In genomic region chr4:3067666-3068065, GRCm38 (mm10) we compare ENCODE assay signal across 8 mouse cellular contexts.
DNase-seq lines count a peak whose midpoint lies in the region; ATAC-seq and TF ChIP-seq lines count a peak whose summit lies in the region.

No protein-coding gene starts in this region.

- TF ChIP-seq CTCF in stomach, postnatal 0 days (IDR thresholded peaks at IDR 0.05; ENCODE audit: low read depth): no peak

- peaks cover 2% of the 10 kb centered on the region; the same call in 1 of the 2 replicates for H3K36me3 ChIP-seq in hindbrain, embryonic 16.5 days (ENCODE audit: control insufficient read depth, insufficient read depth, low read length)
- no peaks in the 10 kb centered on the region for H3K36me3 ChIP-seq in stomach, postnatal 0 days (ENCODE audit: control insufficient read depth, insufficient read depth, low read length)

- no peaks in the 10 kb centered on the region for H3K27me3 ChIP-seq in hindbrain, embryonic 16.5 days (replicated peaks; ENCODE audit: control insufficient read depth, insufficient read depth, low read length)
- H3K27me3 ChIP-seq in stomach, postnatal 0 days (ENCODE audit: control insufficient read depth, insufficient read depth, low read length): no peaks in the 10 kb centered on the region

- H3K27ac ChIP-seq in hindbrain, embryonic 16.5 days (ENCODE audit: low read depth, low read length): no peak overlapping the region
- no peak overlapping the region for H3K27ac ChIP-seq in stomach, postnatal 0 days (replicated peaks)

- peaks cover 77% of the 10 kb centered on the region for H3K9me3 ChIP-seq in hindbrain, embryonic 16.5 days (ENCODE audit: control insufficient read depth, low read length)
- peaks cover 39% of the 10 kb centered on the region for H3K9me3 ChIP-seq in stomach, postnatal 0 days (ENCODE audit: control insufficient read depth, low read length)

- H3K4me3 ChIP-seq in hindbrain, embryonic 16.5 days (ENCODE audit: low read length): no peak overlapping the region
- no peak overlapping the region for H3K4me3 ChIP-seq in stomach, postnatal 0 days (ENCODE audit: low read depth, low read length)

- TF ChIP-seq EP300 in stomach, postnatal 0 days (optimal IDR thresholded peaks at IDR 0.05): no peak

- 32% methylated on average over 2 of the region's 2 CpGs for WGBS in hindbrain, embryonic 16.5 days
- WGBS in stomach, postnatal 0 days: 34% methylated on average over 2 of the region's 2 CpGs

- peak; percentile 70 for ATAC-seq in hindbrain, embryonic 16.5 days
- peak; percentile 52 for ATAC-seq in stomach, postnatal 0 days (ENCODE audit: low FRiP score, low TSS enrichment)

- no peak overlapping the region for H3K4me2 ChIP-seq in hindbrain, embryonic 16.5 days (ENCODE audit: low read length)
- no peak overlapping the region for H3K4me2 ChIP-seq in stomach, postnatal 0 days (replicated peaks; ENCODE audit: low read depth)

- H3K4me1 ChIP-seq in hindbrain, embryonic 16.5 days (ENCODE audit: control insufficient read depth, insufficient read depth, low read depth, low read length): no peaks in the 10 kb centered on the region
- H3K4me1 ChIP-seq in stomach, postnatal 0 days (replicated peaks; ENCODE audit: control insufficient read depth, insufficient read depth): no peaks in the 10 kb centered on the region

- no peak overlapping the region for H3K9ac ChIP-seq in hindbrain, embryonic 16.5 days (ENCODE audit: low read depth, low read length)
- no peak overlapping the region for H3K9ac ChIP-seq in stomach, postnatal 0 days (ENCODE audit: low read length)

- peak; percentile 8 for DNase-seq in ovary, postnatal 36 days (ENCODE audit: low spot score)
- DNase-seq in ovary, postnatal 10 days (ENCODE audit: low spot score): no peak
- DNase-seq in gastrocnemius, postnatal 10 days: peak; percentile 15
- peak; percentile 15 to 28 for DNase-seq in lung, postnatal 4 days
- no peak for DNase-seq in stomach, postnatal 0 days (ENCODE audit: low spot score)
- no peak for DNase-seq in embryo, embryonic 9.5 days (ENCODE audit: extremely low spot score)
- no peak for DNase-seq in layer of hippocampus, adult 18-20 months (ENCODE audit: low spot score in 2 of 2)

Comparison
In these comparisons a context has a peak if more than half of its experiments do, and no peak if none do; other contexts are left out.
1. DNase-seq: peak in ovary, postnatal 36 days (single experiment), gastrocnemius, postnatal 10 days (single experiment) and lung, postnatal 4 days (2 of 2); none in ovary, postnatal 10 days (single experiment), stomach, postnatal 0 days (single experiment), embryo, embryonic 9.5 days (single experiment) and layer of hippocampus, adult 18-20 months (0 of 2).